ENCODE assay signal across 13 mouse cellular contexts in the genomic region with DNA sequence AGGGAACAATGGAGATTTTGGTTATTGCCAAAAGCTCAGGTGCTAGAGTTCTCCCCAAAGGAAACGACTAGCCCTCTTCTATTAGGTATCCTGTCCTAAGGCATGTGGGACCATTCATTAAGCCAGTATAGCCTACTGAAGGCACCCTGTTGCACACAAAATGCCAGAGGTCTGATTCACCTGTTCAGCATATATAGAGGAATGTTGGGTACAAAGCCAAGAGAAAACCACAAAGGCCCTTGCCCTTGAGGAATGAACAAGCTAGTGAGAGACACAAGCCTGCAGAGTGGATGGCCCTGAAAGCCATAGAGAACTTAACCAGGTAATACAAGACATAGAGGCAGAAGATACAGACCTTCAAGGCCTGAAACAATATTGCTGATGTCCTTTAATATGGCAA.
A peak's percentile ranks its signal among the peaks of the same experiment; 100 is the strongest.
DNase-seq lines count a peak whose midpoint lies in the region; ATAC-seq and TF ChIP-seq lines count a peak whose summit lies in the region.
"Had no signal": no experiment of that assay in that cellular context is flagged by ENCODE, and none has a peak within 500 bp of the region (broad histone marks: within the 10 kb centered on the region; RNA-seq: fewer than 3 reads in every experiment).

No protein-coding gene starts in this region.

- H3K9me3 ChIP-seq in heart, embryonic 15.5 days (replicated peaks), result no peaks in the 10 kb centered on the region
- no peaks in the 10 kb centered on the region for H3K9me3 ChIP-seq in liver, embryonic 11.5 days (ENCODE audit: control insufficient read depth, low read length)
- H3K9me3 ChIP-seq in stomach, embryonic 14.5 days (ENCODE audit: control insufficient read depth, low read depth, low read length), result no peaks in the 10 kb centered on the region
- H3K9me3 ChIP-seq: forebrain, embryonic 10.5 days; hindbrain, embryonic 10.5 days; midbrain, embryonic 10.5 days had no signal

- no peaks in the 10 kb centered on the region for H3K27me3 ChIP-seq in heart, embryonic 15.5 days
- H3K27me3 ChIP-seq in liver, adult 2 months (ENCODE audit: control insufficient read depth, insufficient read depth, low read length), result no peaks in the 10 kb centered on the region
- H3K27me3 ChIP-seq in liver, embryonic 11.5 days (replicated peaks; ENCODE audit: control insufficient read depth, insufficient read depth, low read length), result no peaks in the 10 kb centered on the region
- H3K27me3 ChIP-seq in stomach, embryonic 14.5 days (ENCODE audit: control insufficient read depth, insufficient read depth, low read length), result no peaks in the 10 kb centered on the region

- no peak for DNase-seq in heart, adult 8-10 months (ENCODE audit: low spot score)
- DNase-seq in liver, adult 2 months (ENCODE audit: extremely low read depth, low read depth, low spot score), result no peak
- DNase-seq in liver, embryonic 11.5 days (ENCODE audit: low spot score), result no peak
- DNase-seq in NIH3T3 (ENCODE audit: low read depth), result peak; percentile 74
- no peak for DNase-seq in right cerebral cortex, adult 18-20 months
- DNase-seq in layer of hippocampus, adult 8-10 months (ENCODE audit: low spot score in 2 of 2), result no peak
- DNase-seq: cerebellum, postnatal 14 days had no signal

- 77% methylated on average over 1 of the region's 1 CpGs for WGBS in heart, embryonic 15.5 days
- WGBS in liver, adult 2 months, result 72% methylated on average over 1 of the region's 1 CpGs
- 76% methylated on average over 1 of the region's 1 CpGs for WGBS in liver, embryonic 11.5 days
- WGBS in stomach, embryonic 14.5 days, result 76% methylated on average over 1 of the region's 1 CpGs

- peaks cover 24% of the 10 kb centered on the region for H3K4me1 ChIP-seq in heart, embryonic 15.5 days (replicated peaks)
- H3K4me1 ChIP-seq in liver, adult 2 months (ENCODE audit: control insufficient read depth, insufficient read depth, low read length), result no peaks in the 10 kb centered on the region
- no peaks in the 10 kb centered on the region for H3K4me1 ChIP-seq in liver, embryonic 11.5 days (replicated peaks; ENCODE audit: control insufficient read depth, insufficient read depth, low read length)
- peaks cover 22% of the 10 kb centered on the region for H3K4me1 ChIP-seq in stomach, embryonic 14.5 days (ENCODE audit: control insufficient read depth, insufficient read depth, low read length)

- no peak for TF ChIP-seq CTCF in liver, adult 2 months (IDR thresholded peaks at IDR 0.05; ENCODE audit: low read depth, low read length)

- H3K9ac ChIP-seq in heart, embryonic 15.5 days, result no peak overlapping the region
- no peak overlapping the region for H3K9ac ChIP-seq in liver, adult 2 months (ENCODE audit: low read depth, low read length)
- H3K9ac ChIP-seq in liver, embryonic 11.5 days (ENCODE audit: low read depth, low read length), result no peak overlapping the region
- H3K9ac ChIP-seq in stomach, embryonic 14.5 days (replicated peaks; ENCODE audit: low read depth, low read length), result no peak overlapping the region

- no peak overlapping the region for H3K4me2 ChIP-seq in heart, embryonic 15.5 days
- no peak overlapping the region for H3K4me2 ChIP-seq in liver, embryonic 11.5 days
- H3K4me2 ChIP-seq in stomach, embryonic 14.5 days (replicated peaks; ENCODE audit: low read depth, low read length), result no peak overlapping the region; the same call in 1 of the 2 replicates

- no peak overlapping the region for H3K4me3 ChIP-seq in heart, embryonic 15.5 days
- H3K4me3 ChIP-seq in liver, adult 2 months (ENCODE audit: insufficient read depth, low read depth, low read length), result no peak overlapping the region
- no peak overlapping the region for H3K4me3 ChIP-seq in liver, embryonic 11.5 days (ENCODE audit: low read depth, low read length)
- no peak overlapping the region for H3K4me3 ChIP-seq in stomach, embryonic 14.5 days (ENCODE audit: low read depth, low read length)
- H3K4me3 ChIP-seq: forebrain, embryonic 10.5 days; hindbrain, embryonic 10.5 days; midbrain, embryonic 10.5 days; myocyte had no signal

- H3K36me3 ChIP-seq in heart, embryonic 15.5 days, result no peaks in the 10 kb centered on the region
- H3K36me3 ChIP-seq in liver, adult 2 months (ENCODE audit: control insufficient read depth, insufficient read depth, low read length), result no peaks in the 10 kb centered on the region
- H3K36me3 ChIP-seq in liver, embryonic 11.5 days (ENCODE audit: control insufficient read depth, insufficient read depth, low read length), result peaks cover 2% of the 10 kb centered on the region; the same call in 1 of the 2 replicates
- H3K36me3 ChIP-seq in stomach, embryonic 14.5 days (ENCODE audit: control insufficient read depth, insufficient read depth, low read length), result no peaks in the 10 kb centered on the region

- no peak for TF ChIP-seq POLR2A in liver, adult 2 months (IDR thresholded peaks at IDR 0.05; ENCODE audit: extremely low read depth, insufficient read depth, low read length)

- H3K79me2 ChIP-seq in liver, adult 2 months (ENCODE audit: control insufficient read depth, insufficient read depth, low read length), result no peaks in the 10 kb centered on the region

- peak overlapping the region; percentile 67 for H3K27ac ChIP-seq in heart, embryonic 15.5 days
- H3K27ac ChIP-seq in liver, adult 2 months (replicated peaks; ENCODE audit: insufficient read depth, low read depth, low read length), result peak overlapping the region; percentile 7; the same call in 1 of the 2 replicates
- no peak overlapping the region for H3K27ac ChIP-seq in liver, embryonic 11.5 days (ENCODE audit: low read depth, low read length)
- peak overlapping the region; percentile 81 for H3K27ac ChIP-seq in stomach, embryonic 14.5 days (ENCODE audit: low read length)
- H3K27ac ChIP-seq: forebrain, embryonic 10.5 days; hindbrain, embryonic 10.5 days; midbrain, embryonic 10.5 days had no signal

- ATAC-seq in heart, embryonic 15.5 days (replicated peaks; ENCODE audit: insufficient number of reproducible peaks, insufficient read depth, low FRiP score, low read depth), result no peak
- ATAC-seq in liver, embryonic 11.5 days (replicated peaks; ENCODE audit: low FRiP score), result no peak
- no peak for ATAC-seq in stomach, embryonic 14.5 days (ENCODE audit: insufficient number of reproducible peaks, insufficient read depth, low FRiP score, low read depth)
